Mouse (Mus musculus) megakaryocyte, embryonic 14.5 days (primary cell): ENCODE results near the gene Pgc.

Source experiments
- FLI1 ChIP-seq: IDR thresholded peaks from 2 replicates; pipeline ENCODE4 v1.6.1; 2012; ENCODE audit warnings: low read length, inconsistent platforms, mixed read lengths
- GATA1 ChIP-seq: IDR thresholded peaks from 3 replicates; pipeline ENCODE4 v1.6.1; 2012; ENCODE audit warnings: mixed read lengths, low read length, inconsistent platforms, borderline replicate concordance

GRCm38 (mm10) chr17:47777141-47777540, 50.5 kb downstream of the Pgc start:
- TF ChIP-seq GATA1 = no peak
- TF ChIP-seq FLI1 = no peak
